Mouse (Mus musculus) kidney, adult 2 months (tissue): ENCODE results near the gene Lgalsl.

ENCODE experiments used
- CTCF ChIP-seq: fragments of 200-500 bp; conservative IDR thresholded peaks from 2 replicates; pipeline ENCODE4 v1.5.1; 2011; ENCODE audit warnings: low read depth, mild to moderate bottlenecking, control low read depth, low read length, moderate library complexity, mixed read lengths; ENCODE audit not compliant: insufficient read depth, insufficient read length
- POLR2A ChIP-seq: fragments of 200-500 bp; IDR thresholded peaks from one replicate; pipeline ENCODE4 v1.6.1; 2011; ENCODE audit warnings: low read depth, low read length, control low read depth

- TF ChIP-seq CTCF (no peak), POLR2A (no peak)
Observed at GRCm38 (mm10) chr11:20829993-20830685, 717 bp downstream of the Lgalsl start.
